Mouse (Mus musculus): ENCODE data around the gene Uvrag. TPM values are rescaled to one million over a fixed set of nuclear protein-coding genes. Genes with fewer than 3 reads are reported as not detected.
A peak's percentile ranks its signal among the peaks of the same experiment; 100 is the strongest.

Uvrag gene
- polyA plus RNA-seq, 1 experiment from 2014 or later, result 16.7 TPM

DNA sequence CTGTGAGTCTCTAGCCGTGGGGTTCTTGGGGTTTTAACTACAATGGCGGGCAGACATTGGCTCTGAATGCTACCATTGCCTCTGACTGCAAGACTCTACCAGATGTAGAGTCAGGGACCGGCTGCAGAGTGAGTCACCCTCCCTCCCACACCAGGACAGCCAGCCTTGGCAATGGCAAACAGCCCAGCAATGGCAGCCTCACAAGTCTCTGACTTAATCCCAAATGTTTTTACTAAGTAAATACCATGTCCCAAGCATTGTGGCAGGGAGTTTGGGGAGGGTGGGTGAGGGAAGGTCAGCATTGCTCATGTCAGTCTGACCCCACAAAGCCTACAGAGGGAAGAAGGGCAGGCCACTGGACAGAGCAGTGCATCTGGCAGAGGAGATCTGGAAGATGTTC is 55.7 kb downstream of the Uvrag start:
- Histone ChIP-seq H3K27ac (ENCODE audit: low read depth, low read length) (no peak overlapping the region), H3K4me3 (ENCODE audit: low read depth, low read length) (no peak overlapping the region), H3K27me3 (ENCODE audit: control insufficient read depth, insufficient read depth, low read length) (no peaks in the 10 kb centered on the region), H3K36me3 (ENCODE audit: control insufficient read depth, insufficient read depth, low read length) (0 out of 2 replicates have a peak, but pooled peaks cover 2% of the 10 kb centered on the region), H3K9me3 (replicated peaks; ENCODE audit: control insufficient read depth, low read length) (no peaks in the 10 kb centered on the region), H3K4me2 (no peak overlapping the region), H3K4me1 (ENCODE audit: control insufficient read depth, insufficient read depth, low read length) (no peaks in the 10 kb centered on the region), H3K9ac (ENCODE audit: low read depth, low read length) (no peak overlapping the region)
- ATAC-seq (replicated peaks; ENCODE audit: insufficient number of reproducible peaks, low FRiP score, low TSS enrichment), result no peak
- WGBS (ENCODE audit: insufficient replicate concordance), result 76% methylated on average over 3 of the region's 3 CpGs

DNA sequence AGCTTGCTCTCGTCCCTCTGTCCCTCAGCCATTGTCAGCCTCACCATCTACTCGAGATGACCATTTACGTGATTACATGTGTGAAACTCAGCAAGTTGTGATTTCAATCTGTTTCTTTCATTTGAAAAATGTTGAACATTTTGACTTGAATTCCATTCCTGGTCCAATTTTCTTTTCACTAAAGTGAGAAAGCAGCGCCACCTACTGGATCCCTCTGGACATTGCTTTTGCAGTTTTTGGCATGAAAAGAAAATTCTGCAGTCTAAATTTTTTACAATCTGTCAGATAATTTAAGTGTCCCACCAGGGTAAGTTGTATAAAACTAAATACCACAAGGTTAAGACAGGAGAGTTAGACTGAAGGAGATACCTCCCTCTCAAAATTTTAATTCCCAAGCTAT is 61.4 kb downstream of the Uvrag start:
- no peak overlapping the region for H3K27ac ChIP-seq (ENCODE audit: low read depth, low read length)
- H3K9me3 ChIP-seq (replicated peaks; ENCODE audit: control insufficient read depth, low read length), result no peaks in the 10 kb centered on the region
- no peak overlapping the region for H3K9ac ChIP-seq (ENCODE audit: low read depth, low read length)
- H3K4me2 ChIP-seq, result no peak overlapping the region
- no peaks in the 10 kb centered on the region for H3K36me3 ChIP-seq (ENCODE audit: control insufficient read depth, insufficient read depth, low read length)
- H3K4me1 ChIP-seq (ENCODE audit: control insufficient read depth, insufficient read depth, low read length), result peaks cover 12% of the 10 kb centered on the region
- no peak for ATAC-seq (replicated peaks; ENCODE audit: insufficient number of reproducible peaks, low FRiP score, low TSS enrichment)
- 40% methylated on average over 4 of the region's 4 CpGs for WGBS (ENCODE audit: insufficient replicate concordance)
- H3K27me3 ChIP-seq (ENCODE audit: control insufficient read depth, insufficient read depth, low read length), result no peaks in the 10 kb centered on the region
- H3K4me3 ChIP-seq (ENCODE audit: low read depth, low read length), result no peak overlapping the region

DNA sequence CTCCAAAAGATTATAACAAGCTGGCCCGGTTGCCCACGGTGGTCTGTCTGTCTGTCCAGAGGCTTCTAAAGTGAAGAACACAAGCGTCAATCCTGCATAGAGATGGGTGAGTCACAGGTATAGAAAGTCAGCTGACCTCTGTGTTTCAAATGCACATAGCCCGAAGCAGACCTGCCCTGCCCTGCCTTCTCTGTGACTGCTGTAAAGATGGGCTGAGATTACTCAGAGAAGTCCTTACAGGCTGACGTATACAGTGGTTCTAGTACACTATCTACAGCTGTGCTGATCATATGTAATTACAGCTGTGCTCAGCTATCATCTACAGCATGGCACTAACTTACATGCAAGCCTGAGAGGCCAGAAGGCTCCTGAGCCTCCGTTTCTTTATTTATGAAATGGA is 62.1 kb downstream of the Uvrag start:
- no peak overlapping the region for H3K4me3 ChIP-seq (ENCODE audit: low read depth, low read length)

DNA sequence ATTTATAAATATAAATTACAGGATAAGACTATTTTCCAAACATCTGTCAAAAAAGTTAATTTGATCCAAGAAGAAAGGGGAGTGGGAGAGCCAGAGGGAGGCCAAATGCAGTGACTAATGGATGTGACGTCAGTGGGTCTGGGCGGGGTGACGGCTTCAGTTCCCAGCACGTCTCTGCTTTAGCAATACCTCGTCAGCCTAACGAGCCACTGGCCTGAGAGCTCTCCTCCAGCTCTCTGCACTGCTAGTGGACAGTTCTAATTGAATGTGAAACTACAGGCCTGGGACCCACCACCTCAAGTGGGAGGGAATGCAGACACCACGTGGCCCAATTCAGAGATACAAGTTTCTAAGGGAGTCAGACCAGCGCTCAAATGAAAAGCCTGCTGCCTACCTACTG is 63.7 kb downstream of the Uvrag start:
- H3K9ac ChIP-seq (ENCODE audit: low read depth, low read length), result no peak overlapping the region
- no peaks in the 10 kb centered on the region for H3K27me3 ChIP-seq (ENCODE audit: control insufficient read depth, insufficient read depth, low read length)
- peaks cover 24% of the 10 kb centered on the region for H3K4me1 ChIP-seq (ENCODE audit: control insufficient read depth, insufficient read depth, low read length)
- ATAC-seq (replicated peaks; ENCODE audit: insufficient number of reproducible peaks, low FRiP score, low TSS enrichment), result no peak
- no peaks in the 10 kb centered on the region for H3K9me3 ChIP-seq (replicated peaks; ENCODE audit: control insufficient read depth, low read length)
- WGBS (ENCODE audit: insufficient replicate concordance), result 52% methylated on average over 8 of the region's 8 CpGs
- no peak overlapping the region for H3K4me2 ChIP-seq
- no peak overlapping the region for H3K4me3 ChIP-seq (ENCODE audit: low read depth, low read length)
- no peaks in the 10 kb centered on the region for H3K36me3 ChIP-seq (ENCODE audit: control insufficient read depth, insufficient read depth, low read length)
- H3K27ac ChIP-seq (ENCODE audit: low read depth, low read length), result peak overlapping the region; percentile 3; the same call in 1 of the 2 replicates

More for the DNA sequence above, 62.1 kb downstream of the Uvrag start:
- Histone ChIP-seq H3K9ac (ENCODE audit: low read depth, low read length) (no peak overlapping the region), H3K27me3 (ENCODE audit: control insufficient read depth, insufficient read depth, low read length) (no peaks in the 10 kb centered on the region), H3K4me1 (ENCODE audit: control insufficient read depth, insufficient read depth, low read length) (peaks cover 16% of the 10 kb centered on the region), H3K4me2 (no peak overlapping the region), H3K27ac (ENCODE audit: low read depth, low read length) (no peak overlapping the region), H3K36me3 (ENCODE audit: control insufficient read depth, insufficient read depth, low read length) (no peaks in the 10 kb centered on the region), H3K9me3 (replicated peaks; ENCODE audit: control insufficient read depth, low read length) (no peaks in the 10 kb centered on the region)
- WGBS (ENCODE audit: insufficient replicate concordance), result 90% methylated on average over 6 of the region's 6 CpGs
- no peak for ATAC-seq (replicated peaks; ENCODE audit: insufficient number of reproducible peaks, low FRiP score, low TSS enrichment)

DNA sequence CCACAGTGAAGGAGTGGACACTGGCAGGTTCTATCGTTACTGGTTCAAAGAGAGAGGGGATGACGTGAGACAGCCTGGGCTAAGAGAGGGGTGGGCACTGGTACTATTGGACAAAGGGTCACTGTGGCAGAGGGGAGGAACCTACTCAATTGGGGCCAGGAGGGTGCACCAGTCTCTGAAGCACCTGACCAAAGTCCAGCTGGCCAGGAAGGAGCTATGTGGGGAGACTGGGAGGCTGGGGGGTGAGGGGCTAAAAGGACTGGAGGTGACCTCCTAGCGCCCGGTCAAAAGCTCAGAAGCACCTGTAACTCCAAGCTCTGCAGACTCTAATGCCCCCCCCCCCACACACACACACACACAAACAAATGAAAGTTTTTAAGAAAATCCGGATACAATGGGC is 65.8 kb downstream of the Uvrag start:
- Histone ChIP-seq H3K4me1 (ENCODE audit: control insufficient read depth, insufficient read depth, low read length) (peaks cover 32% of the 10 kb centered on the region), H3K27me3 (ENCODE audit: control insufficient read depth, insufficient read depth, low read length) (no peaks in the 10 kb centered on the region), H3K9ac (ENCODE audit: low read depth, low read length) (no peak overlapping the region), H3K4me2 (no peak overlapping the region), H3K4me3 (ENCODE audit: low read depth, low read length) (no peak overlapping the region), H3K36me3 (ENCODE audit: control insufficient read depth, insufficient read depth, low read length) (no peaks in the 10 kb centered on the region), H3K27ac (ENCODE audit: low read depth, low read length) (no peak overlapping the region), H3K9me3 (replicated peaks; ENCODE audit: control insufficient read depth, low read length) (no peaks in the 10 kb centered on the region)
- no peak for ATAC-seq (replicated peaks; ENCODE audit: insufficient number of reproducible peaks, low FRiP score, low TSS enrichment)
- WGBS (ENCODE audit: insufficient replicate concordance), result 90% methylated on average over 5 of the region's 5 CpGs

DNA sequence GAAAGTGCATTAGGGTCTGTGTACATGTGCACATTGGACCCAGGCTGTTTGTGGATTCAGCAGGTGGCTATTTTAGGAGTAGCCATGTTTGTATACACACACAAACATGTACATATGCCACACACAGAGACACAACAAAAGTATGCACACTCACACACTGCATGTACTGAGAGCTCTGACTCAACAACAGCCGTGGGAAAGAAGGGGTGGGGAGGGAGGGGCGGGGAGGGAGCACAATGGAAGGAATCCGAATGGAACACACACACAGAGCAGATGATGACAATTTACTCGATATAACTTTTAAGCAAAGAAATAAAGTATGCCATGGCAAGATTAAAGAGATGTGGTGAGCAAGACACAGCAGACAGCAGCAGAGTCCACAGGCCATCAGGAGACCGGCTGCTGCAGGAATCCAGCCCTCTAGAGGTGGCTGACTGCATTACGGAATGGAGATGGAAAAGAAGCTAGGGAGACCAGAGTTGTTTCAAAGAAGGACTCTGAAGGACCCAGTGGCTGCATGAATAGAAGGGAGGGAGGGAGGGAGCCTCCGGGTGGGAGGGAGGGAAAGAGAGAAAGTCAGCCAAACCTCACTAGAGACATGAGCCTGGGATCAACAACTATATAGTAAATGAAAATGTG is 67.1 kb downstream of the Uvrag start:
- WGBS (ENCODE audit: insufficient replicate concordance), result 32% methylated on average over 7 of the region's 7 CpGs
- no peak for ATAC-seq (replicated peaks; ENCODE audit: insufficient number of reproducible peaks, low FRiP score, low TSS enrichment)
- Histone ChIP-seq H3K9ac (ENCODE audit: low read depth, low read length) (no peak overlapping the region), H3K27me3 (ENCODE audit: control insufficient read depth, insufficient read depth, low read length) (no peaks in the 10 kb centered on the region), H3K27ac (ENCODE audit: low read depth, low read length) (no peak overlapping the region), H3K4me1 (ENCODE audit: control insufficient read depth, insufficient read depth, low read length) (peaks cover 32% of the 10 kb centered on the region), H3K4me2 (no peak overlapping the region), H3K9me3 (replicated peaks; ENCODE audit: control insufficient read depth, low read length) (no peaks in the 10 kb centered on the region), H3K4me3 (ENCODE audit: low read depth, low read length) (no peak overlapping the region), H3K36me3 (ENCODE audit: control insufficient read depth, insufficient read depth, low read length) (no peaks in the 10 kb centered on the region)

DNA sequence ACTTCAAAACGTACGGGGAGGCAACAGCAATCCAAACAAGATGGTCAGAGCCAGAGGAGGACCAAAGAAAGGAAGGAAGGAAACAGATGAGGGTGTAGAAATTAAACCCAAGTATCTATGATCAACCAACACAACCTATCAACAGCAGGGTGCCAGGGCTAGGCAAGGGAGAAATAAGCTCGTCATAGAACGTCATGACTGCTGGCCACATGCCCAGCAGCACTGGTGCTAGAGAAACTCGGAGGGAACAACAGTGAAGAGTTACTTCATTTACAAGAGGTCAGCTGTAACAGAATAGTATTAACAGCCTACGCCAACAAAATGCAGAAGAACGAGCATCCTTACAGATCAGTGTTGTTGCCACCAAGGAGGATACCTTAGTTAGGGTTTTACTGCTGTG is 73.2 kb downstream of the Uvrag start:
- H3K4me2 ChIP-seq, result no peak overlapping the region
- no peaks in the 10 kb centered on the region for H3K9me3 ChIP-seq (replicated peaks; ENCODE audit: control insufficient read depth, low read length)
- WGBS (ENCODE audit: insufficient replicate concordance), result 84% methylated on average over 7 of the region's 7 CpGs
- no peak overlapping the region for H3K4me3 ChIP-seq (ENCODE audit: low read depth, low read length)
- H3K9ac ChIP-seq (ENCODE audit: low read depth, low read length), result no peak overlapping the region
- H3K27me3 ChIP-seq (ENCODE audit: control insufficient read depth, insufficient read depth, low read length), result no peaks in the 10 kb centered on the region
- H3K27ac ChIP-seq (ENCODE audit: low read depth, low read length), result no peak overlapping the region
- no peak for ATAC-seq (replicated peaks; ENCODE audit: insufficient number of reproducible peaks, low FRiP score, low TSS enrichment)
- H3K36me3 ChIP-seq (ENCODE audit: control insufficient read depth, insufficient read depth, low read length), result no peaks in the 10 kb centered on the region
- H3K4me1 ChIP-seq (ENCODE audit: control insufficient read depth, insufficient read depth, low read length), result peaks cover 21% of the 10 kb centered on the region

DNA sequence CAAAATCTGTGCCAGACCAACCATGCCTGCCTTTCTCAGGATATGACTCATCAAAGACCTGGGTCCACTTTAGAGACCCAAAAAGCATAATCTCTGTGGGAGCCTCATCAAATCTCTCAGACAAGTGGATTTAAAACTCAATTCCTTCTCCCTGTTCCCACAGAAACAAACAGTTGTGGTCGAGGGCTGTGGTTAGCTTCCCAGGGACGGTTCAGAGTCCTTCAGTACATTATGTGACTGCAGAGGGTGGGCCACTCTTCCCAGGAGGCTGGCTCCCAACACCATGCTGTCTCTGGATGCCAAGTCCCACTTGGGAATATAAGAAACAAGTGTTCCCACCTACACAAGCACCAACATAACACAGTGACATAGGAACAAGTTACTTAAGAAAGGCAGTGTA is 75.0 kb downstream of the Uvrag start:
- ATAC-seq (replicated peaks; ENCODE audit: insufficient number of reproducible peaks, low FRiP score, low TSS enrichment), result no peak
- Histone ChIP-seq H3K27me3 (ENCODE audit: control insufficient read depth, insufficient read depth, low read length) (no peaks in the 10 kb centered on the region), H3K4me3 (ENCODE audit: low read depth, low read length) (no peak overlapping the region), H3K4me2 (no peak overlapping the region), H3K36me3 (ENCODE audit: control insufficient read depth, insufficient read depth, low read length) (no peaks in the 10 kb centered on the region), H3K27ac (ENCODE audit: low read depth, low read length) (no peak overlapping the region), H3K9me3 (replicated peaks; ENCODE audit: control insufficient read depth, low read length) (no peaks in the 10 kb centered on the region), H3K4me1 (ENCODE audit: control insufficient read depth, insufficient read depth, low read length) (peaks cover 16% of the 10 kb centered on the region), H3K9ac (ENCODE audit: low read depth, low read length) (no peak overlapping the region)
- WGBS (ENCODE audit: insufficient replicate concordance), result 20% methylated on average over 2 of the region's 2 CpGs

DNA sequence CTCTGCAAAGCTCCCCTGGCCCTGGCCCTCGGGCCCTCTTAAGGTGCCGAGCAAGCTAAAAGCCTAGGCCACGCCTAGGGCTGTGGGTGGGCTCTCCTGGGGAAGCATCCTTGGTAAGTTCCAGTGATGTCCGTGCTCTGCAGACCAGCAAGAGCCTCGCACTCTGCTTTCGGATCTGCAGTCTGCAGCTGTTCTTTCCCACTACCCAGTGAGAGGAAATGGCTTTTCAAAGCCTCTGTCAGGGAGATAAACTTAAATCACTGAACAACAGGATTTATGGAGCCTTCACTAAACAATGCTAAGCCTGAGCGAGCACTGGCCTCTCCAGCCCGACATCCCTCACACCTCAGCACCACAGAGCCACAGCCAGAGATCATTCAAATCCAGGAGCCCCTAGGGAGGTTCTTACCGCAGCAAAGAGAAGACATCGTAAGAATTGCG is 75.5 kb downstream of the Uvrag start:
- Histone ChIP-seq H3K27ac (ENCODE audit: low read depth, low read length) (no peak overlapping the region; the same call in 1 of the 2 replicates), H3K4me1 (ENCODE audit: control insufficient read depth, insufficient read depth, low read length) (peaks cover 16% of the 10 kb centered on the region), H3K27me3 (ENCODE audit: control insufficient read depth, insufficient read depth, low read length) (no peaks in the 10 kb centered on the region), H3K9me3 (replicated peaks; ENCODE audit: control insufficient read depth, low read length) (no peaks in the 10 kb centered on the region), H3K9ac (ENCODE audit: low read depth, low read length) (0 out of 2 replicates have a peak overlapping the region, but pooled peaks have one; percentile 23), H3K4me3 (ENCODE audit: low read depth, low read length) (no peak overlapping the region), H3K36me3 (ENCODE audit: control insufficient read depth, insufficient read depth, low read length) (no peaks in the 10 kb centered on the region), H3K4me2 (peak overlapping the region; percentile 45)
- 7% methylated on average over 11 of the region's 11 CpGs for WGBS (ENCODE audit: insufficient replicate concordance)
- ATAC-seq (replicated peaks; ENCODE audit: insufficient number of reproducible peaks, low FRiP score, low TSS enrichment), result no peak

Data from heart, embryonic 11.5 days (tissue).